Mouse (Mus musculus): Measurements from ENCODE around the gene Osm. TPM values are rescaled to one million over a fixed set of nuclear protein-coding genes. Genes with fewer than 3 reads are reported as not detected.
A peak's percentile ranks its signal among the peaks of the same experiment; 100 is the strongest.

Gene Osm
- polyA plus RNA-seq, 1 experiment from 2014 or later, result 0.20 TPM

DNA sequence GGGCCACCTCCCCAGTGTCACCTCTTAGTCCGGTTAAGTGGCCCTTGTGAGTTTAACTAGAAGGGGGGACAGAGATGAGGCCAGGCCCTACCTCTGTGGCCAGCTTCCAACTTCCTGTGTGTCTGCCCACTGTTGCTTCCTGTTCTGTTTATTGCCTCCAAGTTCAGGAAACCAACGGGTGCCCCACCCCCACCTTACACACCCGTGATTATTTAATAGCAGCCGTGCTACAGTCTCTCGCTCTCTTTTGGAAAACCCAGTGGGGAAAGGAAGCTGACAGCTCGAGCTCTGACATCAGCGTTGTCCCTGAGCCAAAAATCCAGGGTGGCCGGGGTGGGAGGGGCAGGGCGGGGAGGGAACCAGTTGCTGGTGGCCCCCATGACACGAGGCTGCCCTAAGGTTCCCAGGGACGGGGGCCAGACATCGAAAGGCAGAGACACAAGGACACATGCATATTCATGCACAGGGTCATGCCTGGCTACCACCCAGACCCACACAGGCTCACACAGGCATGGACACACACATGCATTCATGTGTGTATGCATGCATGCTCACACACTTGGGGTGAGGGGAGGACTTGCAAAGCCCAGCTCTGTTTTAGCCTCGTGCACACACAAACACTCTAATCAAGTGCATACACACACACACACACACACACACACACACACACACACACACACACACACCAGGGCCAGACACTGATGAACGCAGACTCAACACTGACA is 24.4 kb downstream of the Osm start:
- Histone ChIP-seq H3K4me3 (replicated peaks) (no peak overlapping the region), H3K36me3 (no peaks in the 10 kb centered on the region), H3K27ac (replicated peaks) (no peak overlapping the region), H3K9ac (no peak overlapping the region), H3K4me2 (replicated peaks) (peak overlapping the region; percentile 4; the same call in 1 of the 2 replicates), H3K4me1 (peaks cover 45% of the 10 kb centered on the region), H3K9me3 (replicated peaks) (no peaks in the 10 kb centered on the region), H3K27me3 (peaks cover 19% of the 10 kb centered on the region)
- 16% methylated on average over 14 of the region's 14 CpGs for WGBS
- ATAC-seq (ENCODE audit: insufficient number of reproducible peaks, low FRiP score, low TSS enrichment, low read depth), result no peak

DNA sequence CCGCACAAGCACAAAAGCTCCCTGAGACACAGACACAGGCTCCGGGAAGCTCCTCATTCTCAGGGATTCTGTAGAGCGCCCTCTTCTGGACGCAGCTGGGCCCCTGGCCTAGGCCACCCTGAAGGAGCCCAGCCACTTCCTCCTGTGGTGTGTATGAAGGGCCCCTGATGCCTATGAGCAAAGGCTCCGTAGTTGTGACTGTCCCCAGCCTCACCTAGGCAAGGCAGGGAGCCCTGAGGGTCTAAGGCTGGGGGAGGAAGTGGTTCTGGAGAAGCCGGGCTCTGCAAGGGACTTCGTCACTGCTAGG is 24.9 kb downstream of the Osm start:
- peaks cover 45% of the 10 kb centered on the region for H3K4me1 ChIP-seq
- 54% methylated on average over 7 of the region's 7 CpGs for WGBS

DNA sequence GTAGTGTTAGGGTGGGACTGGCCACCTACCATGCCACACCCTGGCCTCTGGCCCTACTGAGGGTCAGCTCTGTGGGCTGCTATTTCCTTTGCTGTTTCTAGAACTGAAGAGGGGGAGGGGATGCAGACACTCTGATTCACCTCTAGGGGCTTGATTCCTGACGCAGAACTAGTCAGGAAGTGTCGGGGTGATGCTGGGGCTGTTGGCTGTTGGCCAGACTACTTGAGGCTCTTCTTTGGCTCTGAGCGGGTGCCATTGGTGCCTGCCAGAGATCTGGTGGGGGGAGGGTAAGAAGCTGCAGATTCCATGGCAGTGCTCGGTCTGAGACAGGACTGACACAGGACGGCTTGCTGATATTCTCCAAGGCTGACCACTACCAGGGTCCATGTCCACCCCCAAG is 25.7 kb downstream of the Osm start:
- no peak for ATAC-seq (ENCODE audit: insufficient number of reproducible peaks, low FRiP score, low TSS enrichment, low read depth)

More for the DNA sequence above, 24.9 kb downstream of the Osm start:
- no peaks in the 10 kb centered on the region for H3K9me3 ChIP-seq (replicated peaks)
- no peak overlapping the region for H3K9ac ChIP-seq
- no peak for ATAC-seq (ENCODE audit: insufficient number of reproducible peaks, low FRiP score, low TSS enrichment, low read depth)
- no peak overlapping the region for H3K4me2 ChIP-seq (replicated peaks)
- H3K36me3 ChIP-seq, result no peaks in the 10 kb centered on the region
- H3K4me3 ChIP-seq (replicated peaks), result no peak overlapping the region
- H3K27ac ChIP-seq (replicated peaks), result peak overlapping the region; percentile 12; the same call in 1 of the 2 replicates
- H3K27me3 ChIP-seq, result peaks cover 23% of the 10 kb centered on the region

DNA sequence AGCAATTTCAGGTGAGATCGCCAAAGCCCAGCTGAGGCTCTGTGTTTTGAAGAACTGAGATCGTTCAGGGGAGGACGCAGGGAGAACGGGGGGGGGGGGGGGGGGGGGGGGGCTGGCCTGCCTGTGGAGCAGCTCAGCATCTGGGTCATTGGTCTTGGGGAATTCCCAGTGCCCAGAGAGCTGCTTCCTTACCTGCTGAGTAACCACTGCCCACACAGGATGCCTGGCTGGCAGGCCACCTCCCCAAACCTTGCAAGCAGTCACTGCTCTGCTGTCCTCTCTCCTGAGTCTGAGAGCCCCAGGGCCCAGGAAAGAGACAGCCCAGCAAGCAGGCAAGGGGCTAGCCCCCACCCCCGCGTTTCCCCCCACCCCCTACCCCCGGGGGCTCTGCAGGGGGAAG is 26.6 kb downstream of the Osm start:
- Histone ChIP-seq H3K9ac (no peak overlapping the region), H3K27me3 (peaks cover 36% of the 10 kb centered on the region), H3K4me1 (peaks cover 54% of the 10 kb centered on the region), H3K4me3 (replicated peaks) (no peak overlapping the region), H3K9me3 (replicated peaks) (no peaks in the 10 kb centered on the region), H3K36me3 (no peaks in the 10 kb centered on the region), H3K27ac (replicated peaks) (no peak overlapping the region), H3K4me2 (replicated peaks) (no peak overlapping the region)
- 9% methylated on average over 7 of the region's 7 CpGs for WGBS
- ATAC-seq (ENCODE audit: insufficient number of reproducible peaks, low FRiP score, low TSS enrichment, low read depth), result no peak

More for the DNA sequence above, 25.7 kb downstream of the Osm start:
- 21% methylated on average over 5 of the region's 5 CpGs for WGBS
- peaks cover 49% of the 10 kb centered on the region for H3K4me1 ChIP-seq
- no peak overlapping the region for H3K27ac ChIP-seq (replicated peaks)
- H3K36me3 ChIP-seq, result no peaks in the 10 kb centered on the region
- H3K27me3 ChIP-seq, result peaks cover 27% of the 10 kb centered on the region
- no peak overlapping the region for H3K9ac ChIP-seq
- no peaks in the 10 kb centered on the region for H3K9me3 ChIP-seq (replicated peaks)
- H3K4me3 ChIP-seq (replicated peaks), result no peak overlapping the region
- H3K4me2 ChIP-seq (replicated peaks), result no peak overlapping the region

DNA sequence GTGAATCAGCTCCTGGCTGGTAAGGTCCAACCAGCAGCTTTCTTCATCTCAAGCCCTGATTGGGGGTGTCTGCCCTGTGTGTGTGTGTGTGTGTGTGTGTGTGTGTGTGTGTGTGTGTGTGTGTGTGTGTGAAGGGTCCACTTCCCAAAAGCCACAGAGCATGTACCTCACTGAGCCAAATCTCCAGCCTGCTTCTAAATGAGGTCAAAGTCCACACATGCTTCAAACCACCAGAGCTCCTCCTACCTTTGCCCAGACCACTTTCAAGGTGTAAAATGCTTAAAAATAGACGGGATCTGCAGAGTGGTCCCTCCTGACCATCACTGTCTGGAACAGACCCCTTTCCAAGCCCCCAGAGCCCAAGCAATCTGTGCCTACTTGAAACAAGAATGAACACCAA is 27.1 kb downstream of the Osm start:
- Histone ChIP-seq H3K27me3 (peaks cover 40% of the 10 kb centered on the region), H3K9me3 (replicated peaks) (no peaks in the 10 kb centered on the region), H3K4me2 (replicated peaks) (no peak overlapping the region), H3K4me1 (peaks cover 54% of the 10 kb centered on the region), H3K27ac (replicated peaks) (no peak overlapping the region), H3K9ac (no peak overlapping the region), H3K36me3 (no peaks in the 10 kb centered on the region), H3K4me3 (replicated peaks) (no peak overlapping the region)
- ATAC-seq (ENCODE audit: insufficient number of reproducible peaks, low FRiP score, low TSS enrichment, low read depth), result no peak
- WGBS, result 23% methylated on average over 1 of the region's 1 CpGs

DNA sequence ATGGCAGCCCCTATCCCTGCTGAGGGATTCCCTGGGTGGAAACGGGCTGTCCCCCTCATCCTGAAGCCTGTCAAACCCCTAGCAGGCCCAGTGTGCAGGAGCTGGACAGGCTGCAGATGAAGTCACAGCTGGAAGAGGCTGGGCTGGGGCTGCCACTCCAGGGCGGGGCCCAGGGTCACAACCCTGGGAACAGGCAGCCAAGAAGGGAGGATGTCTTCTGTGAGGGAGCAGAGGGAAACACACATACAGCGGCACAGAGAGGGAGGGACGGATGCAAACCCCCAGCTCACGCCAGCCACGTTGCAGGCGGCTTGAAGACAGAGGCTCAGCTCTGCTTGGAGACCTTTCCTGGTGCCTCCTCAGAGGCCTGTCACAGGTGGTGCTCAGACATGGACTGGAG is 27.8 kb downstream of the Osm start:
- WGBS, result 60% methylated on average over 7 of the region's 7 CpGs
- H3K27me3 ChIP-seq, result peaks cover 42% of the 10 kb centered on the region
- ATAC-seq (ENCODE audit: insufficient number of reproducible peaks, low FRiP score, low TSS enrichment, low read depth), result no peak

DNA sequence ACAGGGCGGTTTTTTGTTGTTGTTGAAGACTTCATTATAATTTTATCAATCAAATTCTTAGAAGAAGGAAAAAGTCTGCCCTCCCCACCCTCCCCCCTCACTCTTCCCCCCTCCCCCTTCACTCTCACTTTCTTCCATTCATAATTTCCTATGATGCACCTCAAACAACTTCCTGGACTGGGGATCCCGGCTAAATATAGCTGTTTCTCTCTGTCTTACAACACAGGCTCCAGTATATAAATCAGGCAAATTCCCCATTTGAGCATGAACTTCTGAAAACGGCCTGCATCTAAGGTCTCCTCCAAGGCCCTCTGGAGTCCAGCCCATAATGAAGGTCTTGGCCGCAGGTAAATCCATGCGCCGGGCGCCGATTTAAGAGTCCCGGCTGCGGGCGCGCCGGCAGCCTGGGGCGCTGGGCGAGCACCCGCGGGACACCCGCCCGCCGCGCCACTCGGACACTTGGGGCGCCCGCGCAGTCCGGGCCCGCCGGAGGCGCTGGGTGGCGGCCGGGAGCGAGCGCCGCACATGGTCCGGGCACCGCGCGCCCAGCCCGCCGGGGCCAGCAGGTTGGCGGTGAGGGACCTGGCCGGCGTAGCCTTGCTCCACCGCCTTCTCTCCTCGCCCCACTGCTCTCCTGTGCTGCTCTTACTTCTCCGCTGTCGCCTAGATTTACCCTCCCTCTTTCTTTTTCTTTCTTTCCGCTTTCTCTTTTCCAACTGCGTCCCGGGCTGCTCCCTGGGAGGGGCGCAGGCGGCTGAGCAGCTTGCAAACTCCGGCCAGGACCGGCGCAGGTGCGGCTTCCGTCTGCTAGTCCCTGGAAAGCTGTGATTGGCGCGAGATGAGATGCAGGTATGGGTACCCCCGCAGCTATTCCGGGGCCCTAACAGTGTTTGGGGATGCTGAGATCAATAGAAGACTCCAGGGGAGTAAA is 30.3 kb downstream of the Osm start:
- H3K9me3 ChIP-seq (replicated peaks), result no peaks in the 10 kb centered on the region
- H3K9ac ChIP-seq, result peak overlapping the region; percentile 44
- no peaks in the 10 kb centered on the region for H3K36me3 ChIP-seq
- peak overlapping the region; percentile 89 for H3K4me2 ChIP-seq (replicated peaks)
- no peak overlapping the region for H3K27ac ChIP-seq (replicated peaks)
- under 1% methylated on average over 61 of the region's 61 CpGs for WGBS
- H3K4me1 ChIP-seq, result peaks cover 42% of the 10 kb centered on the region
- peaks cover 44% of the 10 kb centered on the region for H3K27me3 ChIP-seq
- ATAC-seq (ENCODE audit: insufficient number of reproducible peaks, low FRiP score, low TSS enrichment, low read depth), result 0 out of 2 replicates have a peak, but pooled peaks have one; percentile 18
- H3K4me3 ChIP-seq (replicated peaks), result peak overlapping the region; percentile 61

More for the DNA sequence above, 27.8 kb downstream of the Osm start:
- Histone ChIP-seq H3K4me2 (replicated peaks) (no peak overlapping the region), H3K36me3 (no peaks in the 10 kb centered on the region), H3K4me1 (peaks cover 48% of the 10 kb centered on the region), H3K4me3 (replicated peaks) (no peak overlapping the region), H3K9ac (no peak overlapping the region), H3K27ac (replicated peaks) (no peak overlapping the region), H3K9me3 (replicated peaks) (no peaks in the 10 kb centered on the region)

DNA sequence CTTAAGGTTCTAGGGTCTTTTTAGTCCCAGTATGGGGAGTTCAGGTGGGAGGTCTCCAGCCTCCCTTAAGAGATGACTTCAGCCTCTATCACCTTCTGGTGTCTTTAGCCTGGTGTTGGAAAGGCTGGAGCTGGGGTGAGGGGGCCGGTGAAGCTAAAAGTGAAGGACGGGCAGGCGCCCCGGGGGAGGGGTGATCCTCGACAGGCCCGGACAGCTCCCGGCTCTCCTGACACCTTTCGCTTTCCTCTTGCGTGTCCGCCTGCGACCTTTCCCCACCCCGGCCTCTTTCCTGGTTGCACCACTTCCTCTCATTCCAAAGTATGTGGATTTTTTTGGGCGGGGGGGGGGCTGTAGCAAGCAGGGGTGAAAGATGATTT is 31.0 kb downstream of the Osm start:
- Histone ChIP-seq H3K9me3 (replicated peaks) (no peaks in the 10 kb centered on the region), H3K4me3 (replicated peaks) (peak overlapping the region; percentile 61), H3K4me1 (peaks cover 39% of the 10 kb centered on the region), H3K27ac (replicated peaks) (no peak overlapping the region), H3K9ac (no peak overlapping the region), H3K36me3 (no peaks in the 10 kb centered on the region), H3K27me3 (peaks cover 44% of the 10 kb centered on the region), H3K4me2 (replicated peaks) (peak overlapping the region; percentile 89)
- 5% methylated on average over 13 of the region's 13 CpGs for WGBS
- ATAC-seq (ENCODE audit: insufficient number of reproducible peaks, low FRiP score, low TSS enrichment, low read depth), result no peak

DNA sequence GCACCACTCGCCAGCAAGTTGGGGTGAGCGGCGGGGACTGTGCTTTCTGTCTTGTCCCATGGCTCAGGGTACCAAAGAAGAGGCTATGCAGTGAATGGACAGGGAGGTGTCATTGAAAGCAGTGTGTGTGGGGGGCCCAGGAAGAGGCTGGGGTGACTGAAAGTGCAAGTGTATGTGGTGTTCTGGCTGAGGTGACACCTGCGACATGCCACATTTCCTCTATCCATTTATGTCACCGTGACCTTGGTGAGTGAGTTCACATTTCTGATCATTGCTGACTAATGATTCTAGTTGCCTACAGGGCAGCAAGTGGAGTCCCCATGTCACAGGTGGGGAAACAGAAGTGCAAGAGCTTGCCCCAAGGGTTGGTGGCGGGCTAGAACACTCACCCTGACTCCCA is 32.3 kb downstream of the Osm start:
- no peaks in the 10 kb centered on the region for H3K9me3 ChIP-seq (replicated peaks)
- WGBS, result 88% methylated on average over 6 of the region's 6 CpGs
- no peak for ATAC-seq (ENCODE audit: insufficient number of reproducible peaks, low FRiP score, low TSS enrichment, low read depth)
- no peak overlapping the region for H3K9ac ChIP-seq
- no peak overlapping the region for H3K27ac ChIP-seq (replicated peaks)
- H3K4me1 ChIP-seq, result peaks cover 27% of the 10 kb centered on the region
- H3K36me3 ChIP-seq, result no peaks in the 10 kb centered on the region
- peaks cover 44% of the 10 kb centered on the region for H3K27me3 ChIP-seq
- H3K4me3 ChIP-seq (replicated peaks), result no peak overlapping the region
- no peak overlapping the region for H3K4me2 ChIP-seq (replicated peaks)

DNA sequence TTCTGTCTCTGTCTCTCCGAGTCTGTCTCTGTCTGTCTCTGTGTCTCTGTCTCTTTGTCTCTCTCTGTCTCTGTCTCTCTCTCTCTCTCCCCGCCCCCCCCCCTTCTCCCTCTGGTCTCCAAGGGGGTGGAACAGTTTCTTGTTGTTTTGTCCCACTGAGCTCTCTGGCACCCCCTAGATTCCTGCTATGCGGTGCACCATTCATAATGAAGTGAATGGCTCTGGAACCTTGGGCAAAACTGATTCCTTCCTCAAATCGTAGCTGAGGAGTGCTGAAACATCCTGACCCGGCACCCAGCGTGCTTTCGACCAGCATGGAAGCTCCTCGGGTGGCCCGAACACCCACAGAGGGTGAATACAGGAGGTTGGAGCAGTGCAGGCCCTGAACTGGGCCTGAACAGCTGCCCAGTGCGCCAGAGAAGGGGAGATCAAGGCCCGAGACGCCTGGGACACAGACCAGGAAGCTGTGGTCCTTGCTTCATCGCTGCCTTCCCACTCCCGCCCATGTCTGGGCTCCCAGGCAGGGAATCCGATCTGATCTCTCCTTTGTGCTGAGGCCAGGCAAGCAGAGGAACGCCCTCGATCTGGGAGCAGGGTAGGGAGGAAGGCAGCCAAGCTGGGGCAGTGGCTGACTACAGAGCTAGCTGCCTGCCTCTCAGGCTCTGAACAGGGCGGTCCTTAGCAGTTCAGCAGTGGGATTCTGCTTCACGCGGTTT is 34.7 kb downstream of the Osm start:
- H3K4me1 ChIP-seq, result peaks cover 24% of the 10 kb centered on the region
- H3K4me2 ChIP-seq (replicated peaks), result peak overlapping the region; percentile 25; the same call in 1 of the 2 replicates
- peak overlapping the region; percentile 87 for H3K27ac ChIP-seq (replicated peaks)
- WGBS, result 19% methylated on average over 19 of the region's 20 CpGs
- no peak overlapping the region for H3K4me3 ChIP-seq (replicated peaks)
- no peaks in the 10 kb centered on the region for H3K36me3 ChIP-seq
- H3K9ac ChIP-seq, result no peak overlapping the region
- H3K27me3 ChIP-seq, result peaks cover 23% of the 10 kb centered on the region
- ATAC-seq (ENCODE audit: insufficient number of reproducible peaks, low FRiP score, low TSS enrichment, low read depth), result peak; percentile 86
- H3K9me3 ChIP-seq (replicated peaks), result no peaks in the 10 kb centered on the region

DNA sequence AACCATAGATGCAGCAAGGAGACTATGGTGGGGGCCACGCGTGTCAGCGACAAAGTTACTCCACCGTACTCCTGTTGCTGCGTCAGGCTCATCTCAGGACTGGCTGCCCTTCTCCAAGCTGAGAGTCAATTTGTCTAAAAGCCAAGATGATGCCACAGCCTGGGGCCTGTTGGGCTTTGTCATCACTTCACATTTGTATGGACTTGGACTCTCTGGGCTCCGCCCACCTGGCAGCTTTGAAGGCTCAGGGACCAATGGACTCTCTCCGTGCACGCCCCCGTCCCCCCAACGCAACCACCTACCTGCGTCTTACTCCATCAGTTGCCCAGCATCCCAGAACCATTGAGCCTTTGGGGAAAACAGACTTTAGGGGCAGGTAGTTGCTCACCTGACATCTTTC is 35.3 kb downstream of the Osm start:
- Histone ChIP-seq H3K27me3 (peaks cover 21% of the 10 kb centered on the region), H3K27ac (replicated peaks) (peak overlapping the region; percentile 87), H3K4me3 (replicated peaks) (no peak overlapping the region), H3K4me2 (replicated peaks) (peak overlapping the region; percentile 25; the same call in 1 of the 2 replicates), H3K9me3 (replicated peaks) (no peaks in the 10 kb centered on the region), H3K4me1 (peaks cover 30% of the 10 kb centered on the region), H3K9ac (no peak overlapping the region), H3K36me3 (no peaks in the 10 kb centered on the region)
- WGBS, result 58% methylated on average over 11 of the region's 11 CpGs
- no peak for ATAC-seq (ENCODE audit: insufficient number of reproducible peaks, low FRiP score, low TSS enrichment, low read depth)
